Mouse (Mus musculus): Measurements from ENCODE around the gene Casr. TPM values are rescaled to one million over a fixed set of nuclear protein-coding genes. Genes with fewer than 3 reads are reported as not detected.

Gene Casr
- polyA plus RNA-seq, 3 experiments from 2014 or later = not detected

Other genes starting within 250 kb of the Casr start
- not detected for gene BC117090, start 227.8 kb downstream of the Casr start, polyA plus RNA-seq (2017; shearing (Covaris generic))
- gene BC100530, start 194.4 kb downstream of the Casr start, polyA plus RNA-seq (2017; shearing (Covaris generic)) = not detected
- gene Stfa2, start 153.7 kb downstream of the Casr start, polyA plus RNA-seq (2017; shearing (Covaris generic)) = not detected
- gene Stfa3, start 106.7 kb downstream of the Casr start, polyA plus RNA-seq (2017; shearing (Covaris generic)) = not detected
- gene Cd86, start 103.9 kb upstream of the Casr start, polyA plus RNA-seq (2017; shearing (Covaris generic)) = 10 to 100 TPM; 31.6 to 68.0 (median 48.2) TPM
- gene Ildr1, start 131.8 kb upstream of the Casr start, polyA plus RNA-seq (2017; shearing (Covaris generic)) = 10 to 100 TPM in 1 of 3 experiments, 1 to 10 TPM in 2; 6.9 to 18.3 (median 8.2) TPM
- 10 to 100 TPM; 22.2 to 79.8 (median 44.2) TPM for gene Slc15a2, start 222.8 kb upstream of the Casr start, polyA plus RNA-seq (2017; shearing (Covaris generic))